Mouse (Mus musculus) liver, postnatal 0 days (tissue): ENCODE results near the gene Jade1. TPM values are rescaled to one million over a fixed set of nuclear protein-coding genes. Genes with fewer than 3 reads are reported as not detected.

Experiments
- ATAC-seq: fragments of 200-750 bp; cut with Nextera tagmentation; 2 replicates; pipeline ENCODE4 v1.8.0; 2017; ENCODE audit warnings: mild to moderate bottlenecking, moderate library complexity
- DNase-seq: peaks from one replicate; pipeline ENCODE4 v3.0.0-alpha.2; 2016
- H3K27ac ChIP-seq: fragments of 300-500 bp; sonication (generic); 2 replicates; pipeline ENCODE4 v1.5.1; 2014; ENCODE audit warnings: antibody characterized with exemption, moderate library complexity, mild to moderate bottlenecking, low read depth
- H3K27me3 ChIP-seq: fragments of 300-500 bp; sonication (generic); 2 replicates; pipeline ENCODE4 v1.6.1; 2014; ENCODE audit warnings: low read length, control low read depth, mixed read lengths; ENCODE audit not compliant: insufficient read depth
- H3K36me3 ChIP-seq: fragments of 300-500 bp; sonication (generic); replicated peaks from 2 replicates; pipeline ENCODE4 v1.6.1; 2014; ENCODE audit warnings: mild to moderate bottlenecking, control low read depth, low read length, moderate library complexity, mixed read lengths; ENCODE audit not compliant: insufficient read depth
- H3K4me1 ChIP-seq: fragments of 300-500 bp; sonication (generic); 2 replicates; pipeline ENCODE4 v1.6.1; 2014; ENCODE audit warnings: antibody characterized with exemption, mild to moderate bottlenecking, control low read depth; ENCODE audit not compliant: insufficient read depth
- H3K4me2 ChIP-seq: fragments of 300-500 bp; sonication (generic); 2 replicates; pipeline ENCODE4 v1.6.1; 2014; ENCODE audit warnings: low read depth, mild to moderate bottlenecking, low read length, moderate library complexity, mixed read lengths
- H3K4me3 ChIP-seq: fragments of 300-500 bp; sonication (generic); 2 replicates; pipeline ENCODE4 v1.5.1; 2014; ENCODE audit warnings: low read depth, low read length
- H3K9ac ChIP-seq: fragments of 300-500 bp; sonication (generic); replicated peaks from 2 replicates; pipeline ENCODE4 v1.6.1; 2014; ENCODE audit warnings: mild to moderate bottlenecking, moderate library complexity
- H3K9me3 ChIP-seq: fragments of 300-500 bp; sonication (generic); 2 replicates; pipeline ENCODE4 v1.6.1; 2016; ENCODE audit warnings: mild to moderate bottlenecking, control low read depth, low read length, mixed read lengths
- CTCF ChIP-seq: sonication (generic); IDR thresholded peaks from 2 replicates; pipeline ENCODE4 v1.5.1; 2016; ENCODE audit warnings: antibody characterized with exemption, low read depth
- EP300 ChIP-seq: IDR thresholded peaks from 2 replicates; pipeline ENCODE4 v1.6.1; 2016; ENCODE audit warnings: antibody characterized with exemption, low read depth, mild to moderate bottlenecking
- WGBS: fragments of 180-500 bp; shearing (Covaris S2); extraction: QIAGEN DNeasy Blood & Tissue Kit; methylation state at CpG from one replicate; pipeline ENCODE4 v1.1.7; 2014; ENCODE audit not compliant: insufficient replicate concordance; 5-methylcytosine and 5-hydroxymethylcytosine counted together
- polyA plus RNA-seq: library from polyadenylated mRNA; unstranded; fragments of >200 nt; fragmentation: Nextera tagmentation; extraction: Ambion mirVana; gene quantifications from 2 replicates; pipeline ENCODE4 v1.2.1, GENCODE M21; 2015

Jade1 gene
- polyA plus RNA-seq, 1 experiment from 2014 or later, result 7.2 TPM

- TF ChIP-seq CTCF, result no peak
- TF ChIP-seq EP300, result no peak
- Histone ChIP-seq H3K27me3 (no peaks in the 10 kb centered on the region), H3K4me1 (peaks cover 23% of the 10 kb centered on the region), H3K4me3 (no peak overlapping the region), H3K9ac (no peak overlapping the region), H3K36me3 (no peaks in the 10 kb centered on the region), H3K27ac (no peak overlapping the region), H3K9me3 (no peaks in the 10 kb centered on the region), H3K4me2 (no peak overlapping the region)
- WGBS, result 73% methylated on average over 5 of the region's 5 CpGs
- ATAC-seq (no peak), DNase-seq (no peak)
These were observed 14.4 kb downstream of the Jade1 start for GRCm38 (mm10) chr3:41569943-41570342.

GRCm38 (mm10) chr3:41572131-41572530 lies 16.6 kb downstream of the Jade1 start:
- DNase-seq (no peak), ATAC-seq (no peak)
- Histone ChIP-seq H3K27me3 (no peaks in the 10 kb centered on the region), H3K9ac (no peak overlapping the region), H3K4me1 (peaks cover 38% of the 10 kb centered on the region), H3K4me2 (no peak overlapping the region), H3K9me3 (no peaks in the 10 kb centered on the region), H3K36me3 (no peaks in the 10 kb centered on the region), H3K27ac (no peak overlapping the region), H3K4me3 (no peak overlapping the region)
- TF ChIP-seq CTCF (no peak), EP300 (no peak)
- 62% methylated on average over 4 of the region's 4 CpGs for WGBS

GRCm38 (mm10) chr3:41572968-41573367 lies 17.4 kb downstream of the Jade1 start:
- Histone ChIP-seq H3K27ac (no peak overlapping the region), H3K36me3 (no peaks in the 10 kb centered on the region), H3K9me3 (no peaks in the 10 kb centered on the region), H3K27me3 (no peaks in the 10 kb centered on the region), H3K4me3 (no peak overlapping the region), H3K4me2 (no peak overlapping the region), H3K9ac (no peak overlapping the region), H3K4me1 (peaks cover 30% of the 10 kb centered on the region)
- DNase-seq, result no peak
- TF ChIP-seq EP300, result no peak
- TF ChIP-seq CTCF, result no peak
- WGBS, result 88% methylated on average over 11 of the region's 11 CpGs
- ATAC-seq, result no peak

- no peak overlapping the region for H3K4me3 ChIP-seq
- no peaks in the 10 kb centered on the region for H3K9me3 ChIP-seq
- H3K27me3 ChIP-seq, result no peaks in the 10 kb centered on the region
- peak overlapping the region; percentile 34; the same call in 1 of the 2 replicates for H3K27ac ChIP-seq
- DNase-seq (no peak), ATAC-seq (no peak)
- H3K36me3 ChIP-seq, result no peaks in the 10 kb centered on the region
- TF ChIP-seq CTCF, result no peak
- no peak for TF ChIP-seq EP300
- WGBS, result 46% methylated on average over 8 of the region's 8 CpGs
- H3K9ac ChIP-seq, result no peak overlapping the region
- H3K4me2 ChIP-seq, result no peak overlapping the region
- peaks cover 32% of the 10 kb centered on the region for H3K4me1 ChIP-seq
These were observed 18.7 kb downstream of the Jade1 start for GRCm38 (mm10) chr3:41574208-41574607.

GRCm38 (mm10) chr3:41574720-41575435 lies 19.3 kb downstream of the Jade1 start:
- Histone ChIP-seq H3K27ac (peak overlapping the region; percentile 34), H3K9ac (0 out of 2 replicates have a peak overlapping the region, but pooled peaks have one; percentile 12), H3K4me1 (peaks cover 37% of the 10 kb centered on the region), H3K4me3 (no peak overlapping the region), H3K36me3 (no peaks in the 10 kb centered on the region), H3K27me3 (no peaks in the 10 kb centered on the region), H3K4me2 (peak overlapping the region; percentile 11; the same call in 1 of the 2 replicates), H3K9me3 (no peaks in the 10 kb centered on the region)
- no peak for TF ChIP-seq CTCF
- TF ChIP-seq EP300, result no peak
- DNase-seq (no peak), ATAC-seq (0 out of 2 replicates have a peak, but pooled peaks have one; percentile 19)
- WGBS, result 38% methylated on average over 7 of the region's 7 CpGs

GRCm38 (mm10) chr3:41575971-41576370 lies 20.4 kb downstream of the Jade1 start:
- Histone ChIP-seq H3K9ac (no peak overlapping the region), H3K36me3 (no peaks in the 10 kb centered on the region), H3K4me3 (no peak overlapping the region), H3K4me2 (no peak overlapping the region), H3K27me3 (no peaks in the 10 kb centered on the region), H3K4me1 (peaks cover 48% of the 10 kb centered on the region), H3K27ac (no peak overlapping the region), H3K9me3 (no peaks in the 10 kb centered on the region)
- DNase-seq (no peak), ATAC-seq (no peak)
- TF ChIP-seq CTCF (no peak), EP300 (no peak)
- 72% methylated on average over 5 of the region's 5 CpGs for WGBS
